Mouse (Mus musculus): ENCODE results near the gene Mrpl24. TPM values are rescaled to one million over a fixed set of nuclear protein-coding genes. Genes with fewer than 3 reads are reported as not detected.

Mrpl24 gene
- total and polyA plus RNA-seq, 3 experiments = 123 to 176 (median 166) TPM

- H3K4me2 ChIP-seq (ENCODE audit: insufficient read depth, low read depth, poor library complexity, severe bottlenecking) = no peak overlapping the region
- no peak for TF ChIP-seq TBP (conservative IDR thresholded peaks at IDR 0.05; ENCODE audit: low read depth, low read length)
- no peak for TF ChIP-seq UBTF (IDR thresholded peaks at IDR 0.05; ENCODE audit: low read depth, low read length)
- no peak for TF ChIP-seq MAX (IDR thresholded peaks at IDR 0.05; ENCODE audit: low read length)
- no peak for TF ChIP-seq EP300 (IDR thresholded peaks at IDR 0.05; ENCODE audit: low read length)
- no peak for TF ChIP-seq KAT2A (IDR thresholded peaks at IDR 0.05; ENCODE audit: insufficient replicate concordance, low read length)
- TF ChIP-seq RCOR1 (conservative IDR thresholded peaks at IDR 0.05; ENCODE audit: low read depth, low read length) = no peak
- no peak for TF ChIP-seq NELFE (IDR thresholded peaks at IDR 0.05; ENCODE audit: low read depth, low read length)
- no peak for TF ChIP-seq JUN (IDR thresholded peaks at IDR 0.05; ENCODE audit: insufficient read depth, low read depth, low read length)
- TF ChIP-seq ZNF384 (IDR thresholded peaks at IDR 0.05; ENCODE audit: low read depth, low read length) = no peak
- TF ChIP-seq POLR2A (IDR thresholded peaks at IDR 0.05; ENCODE audit: low read depth, low read length) = no peak
- no peak for TF ChIP-seq USF1 (IDR thresholded peaks at IDR 0.05; ENCODE audit: low read depth, low read length)
- TF ChIP-seq JUND (conservative IDR thresholded peaks at IDR 0.05; ENCODE audit: low read depth, low read length) = no peak
- no peak for TF ChIP-seq ZKSCAN1 (IDR thresholded peaks at IDR 0.05; ENCODE audit: borderline replicate concordance, low read depth, low read length)
- no peak for TF ChIP-seq SIN3A (IDR thresholded peaks at IDR 0.05; ENCODE audit: low read length)
- no peak for TF ChIP-seq BHLHE40 (IDR thresholded peaks at IDR 0.05; ENCODE audit: low read depth, low read length)
- no peak for TF ChIP-seq ETS1 (conservative IDR thresholded peaks at IDR 0.05; ENCODE audit: low read depth, low read length)
- TF ChIP-seq TCF12 (IDR thresholded peaks at IDR 0.05; ENCODE audit: low read depth, low read length) = no peak
- TF ChIP-seq ZMIZ1 (IDR thresholded peaks at IDR 0.05; ENCODE audit: low read depth, low read length) = no peak
- TF ChIP-seq USF2 (conservative IDR thresholded peaks at IDR 0.05; ENCODE audit: low read depth, low read length) = no peak
- TF ChIP-seq MAFK (IDR thresholded peaks at IDR 0.05; ENCODE audit: insufficient replicate concordance, low read length) = no peak
- no peaks in the 10 kb centered on the region for H3K4me1 ChIP-seq (ENCODE audit: control insufficient read depth in 1 of 2, insufficient read depth in 2 of 2)
- H3K9ac ChIP-seq (ENCODE audit: insufficient read depth, low read depth) = no peak overlapping the region
- in situ Hi-C loops (cut with MboI; ENCODE audit: low pct_ligation_motif_present, low pct_unique_long_range_greater_than_20kb, low sequenced_read_pairs) (no loop called here), dilution Hi-C loops (cut with MboI; ENCODE audit: extremely low pct_ligation_motif_present, extremely low pct_unique_long_range_greater_than_20kb, low sequenced_read_pairs) (no loop called here)
- no peaks in the 10 kb centered on the region for H3K79me2 ChIP-seq (replicated peaks; ENCODE audit: control insufficient read depth, extremely low read depth, insufficient read depth, poor library complexity, severe bottlenecking)
- DNase-seq (ENCODE audit: extremely low read depth) = no peak
- H3K36me3 ChIP-seq (replicated peaks in 1 of 2; ENCODE audit: control insufficient read depth in 1 of 2, insufficient read depth in 1 of 2, low read length in 1 of 2) = peaks cover 0 to 13% of the 10 kb centered on the region in 2 experiments
- no peaks in the 10 kb centered on the region for H3K9me3 ChIP-seq (replicated peaks; ENCODE audit: low read length)
- no peak overlapping the region for H3K27ac ChIP-seq (ENCODE audit: insufficient read depth, low read depth)
- no peak overlapping the region for H3K4me3 ChIP-seq (replicated peaks in 1 of 3; ENCODE audit: low read depth in 2 of 3, low read length in 2 of 3, poor library complexity in 1 of 3)
- no peaks in the 10 kb centered on the region for H3K27me3 ChIP-seq (replicated peaks)
These were observed 30.7 kb downstream of the Mrpl24 start for GRCm38 (mm10) chr3:87949955-87950515.

GRCm38 (mm10) chr3:87951946-87952345 lies 32.6 kb downstream of the Mrpl24 start:
- Histone ChIP-seq H3K27ac (ENCODE audit: insufficient read depth, low read depth) (no peak overlapping the region), H3K4me1 (ENCODE audit: control insufficient read depth in 1 of 2, insufficient read depth in 2 of 2) (no peaks in the 10 kb centered on the region), H3K79me2 (replicated peaks; ENCODE audit: control insufficient read depth, extremely low read depth, insufficient read depth, poor library complexity, severe bottlenecking) (no peaks in the 10 kb centered on the region), H3K9me3 (replicated peaks; ENCODE audit: low read length) (no peaks in the 10 kb centered on the region), H3K36me3 (replicated peaks in 1 of 2; ENCODE audit: control insufficient read depth in 1 of 2, insufficient read depth in 1 of 2, low read length in 1 of 2) (no peaks in the 10 kb centered on the region), H3K4me3 (replicated peaks in 1 of 3; ENCODE audit: low read depth in 2 of 3, low read length in 2 of 3, poor library complexity in 1 of 3) (no peak overlapping the region), H3K27me3 (replicated peaks) (peaks cover 3% of the 10 kb centered on the region), H3K9ac (ENCODE audit: insufficient read depth, low read depth) (no peak overlapping the region), H3K4me2 (ENCODE audit: insufficient read depth, low read depth, poor library complexity, severe bottlenecking) (no peak overlapping the region)
- TF ChIP-seq USF2 (conservative IDR thresholded peaks at IDR 0.05; ENCODE audit: low read depth, low read length) (no peak), ZMIZ1 (IDR thresholded peaks at IDR 0.05; ENCODE audit: low read depth, low read length) (no peak)
- DNase-seq (ENCODE audit: extremely low read depth) = no peak
- dilution Hi-C loops (cut with MboI; ENCODE audit: extremely low pct_ligation_motif_present, extremely low pct_unique_long_range_greater_than_20kb, low sequenced_read_pairs) (no loop called here), in situ Hi-C loops (cut with MboI; ENCODE audit: low pct_ligation_motif_present, low pct_unique_long_range_greater_than_20kb, low sequenced_read_pairs) (no loop called here)
